Mouse (Mus musculus) right cerebral cortex, postnatal 25 days (tissue): ENCODE data around the gene Fer.
"Not testable (repeated sequence)": the region's sequence is repeated elsewhere in the genome, so short reads cannot be mapped to it uniquely, and the experiment has no call there.

Experiments used
- DNase-seq: peaks from one replicate; pipeline ENCODE4 v3.0.0; 2022

Gene Fer

GRCm38 (mm10) chr17:63863012-63863630 lies at the start of gene Fer:
Gene Fer, plus strand, starts transcription at chr17:63863062.
- no peak for DNase-seq

GRCm38 (mm10) chr17:63813552-63813951 lies 49.3 kb upstream of the Fer start:
- DNase-seq: no peak

GRCm38 (mm10) chr17:63818444-63819027 lies 44.3 kb upstream of the Fer start:
- no peak for DNase-seq

GRCm38 (mm10) chr17:63824141-63824540 lies 38.7 kb upstream of the Fer start:
- DNase-seq: no peak

GRCm38 (mm10) chr17:63826196-63826595 lies 36.7 kb upstream of the Fer start:
- DNase-seq: no peak

GRCm38 (mm10) chr17:63826767-63827166 lies 36.1 kb upstream of the Fer start:
- DNase-seq: no peak

GRCm38 (mm10) chr17:63828561-63829332 lies 34.1 kb upstream of the Fer start:
- no peak for DNase-seq

GRCm38 (mm10) chr17:63831550-63831949 lies 31.3 kb upstream of the Fer start:
- DNase-seq: no peak

GRCm38 (mm10) chr17:63836223-63836622 lies 26.6 kb upstream of the Fer start:
- no peak for DNase-seq

- DNase-seq: no peak
Measured at GRCm38 (mm10) chr17:63836641-63837040, 26.2 kb upstream of the Fer start.

GRCm38 (mm10) chr17:63838144-63838543 lies 24.7 kb upstream of the Fer start:
- DNase-seq: no peak

- no peak for DNase-seq
Measured at GRCm38 (mm10) chr17:63839636-63840269, 23.1 kb upstream of the Fer start.

- DNase-seq: no peak
Measured at GRCm38 (mm10) chr17:63842226-63842625, 20.6 kb upstream of the Fer start.

GRCm38 (mm10) chr17:63844936-63845335 lies 17.9 kb upstream of the Fer start:
- no peak for DNase-seq

GRCm38 (mm10) chr17:63845766-63846165 lies 17.1 kb upstream of the Fer start:
- DNase-seq: not testable (repeated sequence)

GRCm38 (mm10) chr17:63849151-63849550 lies 13.7 kb upstream of the Fer start:
- DNase-seq: no peak

- peak; percentile 81 for DNase-seq
Measured at GRCm38 (mm10) chr17:63849566-63849965, 13.3 kb upstream of the Fer start.

- DNase-seq: no peak
Measured at GRCm38 (mm10) chr17:63850016-63850415, 12.8 kb upstream of the Fer start.

- DNase-seq: no peak
Measured at GRCm38 (mm10) chr17:63857023-63857544, 5.8 kb upstream of the Fer start.

- no peak for DNase-seq
Measured at GRCm38 (mm10) chr17:63860988-63861387, 1.9 kb upstream of the Fer start.

- DNase-seq: no peak
Measured at GRCm38 (mm10) chr17:63862399-63862798, 463 bp upstream of the Fer start.

GRCm38 (mm10) chr17:63863647-63864149 lies 836 bp downstream of the Fer start, which contains the start of gene A930002H24Rik:
Gene A930002H24Rik, minus strand, starts transcription at chr17:63863791.
- DNase-seq: peak; percentile 100

- DNase-seq: no peak
Measured at GRCm38 (mm10) chr17:63864171-63864571, 1.3 kb downstream of the Fer start.
